Mouse (Mus musculus) neural tube, embryonic 12.5 days (tissue): Measurements from ENCODE around the gene Hjurp. TPM values are rescaled to one million over a fixed set of nuclear protein-coding genes. Genes with fewer than 3 reads are reported as not detected.

ENCODE experiments used
- ATAC-seq: fragments of 200-750 bp; cut with Nextera tagmentation; 2 replicates; pipeline ENCODE4 v1.8.0; 2017; ENCODE audit warnings: low read depth, mild to moderate bottlenecking, moderate TSS enrichment, moderate library complexity; ENCODE audit not compliant: low FRiP score
- H3K27ac ChIP-seq: fragments of 300-500 bp; sonication (generic); 2 replicates; pipeline ENCODE4 v1.5.1; 2016
- H3K27me3 ChIP-seq: fragments of 300-500 bp; sonication (generic); replicated peaks from 2 replicates; pipeline ENCODE4 v1.6.1; 2016; ENCODE audit warnings: mild to moderate bottlenecking
- H3K36me3 ChIP-seq: fragments of 300-500 bp; sonication (generic); 2 replicates; pipeline ENCODE4 v1.6.1; 2016; ENCODE audit warnings: mild to moderate bottlenecking
- H3K4me1 ChIP-seq: fragments of 300-500 bp; sonication (generic); 2 replicates; pipeline ENCODE4 v1.6.1; 2016
- H3K4me2 ChIP-seq: fragments of 300-500 bp; sonication (generic); replicated peaks from 2 replicates; pipeline ENCODE4 v1.6.1; 2016; ENCODE audit warnings: mild to moderate bottlenecking
- H3K4me3 ChIP-seq: fragments of 300-500 bp; sonication (generic); 2 replicates; pipeline ENCODE4 v1.5.1; 2016
- H3K9ac ChIP-seq: fragments of 300-500 bp; sonication (generic); 2 replicates; pipeline ENCODE4 v1.6.1; 2016; ENCODE audit warnings: mild to moderate bottlenecking
- H3K9me3 ChIP-seq: fragments of 300-500 bp; sonication (generic); 2 replicates; pipeline ENCODE4 v1.6.1; 2016; ENCODE audit warnings: mild to moderate bottlenecking
- WGBS: fragments of 180-500 bp; shearing (Covaris S2); methylation state at CpG from one replicate; pipeline ENCODE4 v1.1.7; 2016; 5-methylcytosine and 5-hydroxymethylcytosine counted together
- polyA plus RNA-seq: library from polyadenylated mRNA; unstranded; fragments of >200 nt; fragmentation: Nextera tagmentation; extraction: Ambion mirVana; gene quantifications from 2 replicates; pipeline ENCODE4 v1.2.1, GENCODE M21; 2016

Hjurp gene
- polyA plus RNA-seq, 1 experiment from 2014 or later, result 135 TPM

DNA sequence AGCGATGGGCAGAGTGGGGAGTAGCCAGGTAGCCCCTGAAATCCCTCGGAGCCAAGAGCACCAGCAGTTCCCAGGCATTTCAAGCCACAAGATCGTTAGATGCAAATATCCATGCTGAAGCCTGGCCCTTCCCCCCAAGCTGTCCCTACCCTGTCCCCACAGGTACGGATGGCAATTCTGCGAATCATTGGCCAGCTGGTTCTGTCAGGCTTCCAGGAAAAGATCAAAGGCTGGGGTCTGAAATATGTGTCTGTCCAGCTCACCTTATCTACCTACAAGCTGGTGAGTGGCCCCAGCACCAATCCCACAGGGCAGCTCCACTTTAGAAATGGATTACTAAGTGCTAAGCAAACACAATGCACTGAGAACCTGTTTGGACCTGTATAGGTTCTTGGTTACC, 40.1 kb downstream of the Hjurp start:
- H3K27ac ChIP-seq, result no peak overlapping the region
- no peaks in the 10 kb centered on the region for H3K4me1 ChIP-seq
- H3K27me3 ChIP-seq, result no peaks in the 10 kb centered on the region
- ATAC-seq, result no peak
- 81% methylated on average over 5 of the region's 5 CpGs for WGBS
- no peak overlapping the region for H3K9ac ChIP-seq
- H3K36me3 ChIP-seq, result no peaks in the 10 kb centered on the region
- H3K9me3 ChIP-seq, result peaks cover 95% of the 10 kb centered on the region
- no peak overlapping the region for H3K4me2 ChIP-seq
- no peak overlapping the region for H3K4me3 ChIP-seq

DNA sequence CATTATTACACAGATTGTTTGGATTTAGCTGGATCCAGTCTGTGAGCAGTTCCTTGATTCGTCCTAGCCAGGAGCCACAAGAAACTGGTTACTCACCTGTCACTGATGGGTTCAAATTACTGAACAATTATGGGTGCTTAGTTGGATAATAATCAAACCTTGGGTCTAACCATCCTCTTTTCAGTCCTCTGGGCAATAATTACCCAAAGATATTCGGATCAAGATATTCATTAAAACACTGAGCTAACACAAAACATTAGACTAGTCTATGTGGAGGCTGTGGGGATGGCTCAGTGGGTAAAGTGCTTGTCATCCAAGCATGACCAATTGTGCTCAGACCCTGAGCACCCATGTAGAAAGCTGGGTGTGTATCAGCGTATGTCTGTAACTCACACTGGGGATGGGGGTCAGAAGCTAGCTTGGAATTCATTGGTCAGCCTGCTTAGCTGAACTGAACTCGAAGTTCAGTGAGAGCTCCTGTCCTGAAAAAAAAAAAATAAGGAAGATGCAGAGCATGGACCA, 41.5 kb downstream of the Hjurp start:
- no peak for ATAC-seq
- WGBS, result 69% methylated on average over 4 of the region's 4 CpGs
- no peaks in the 10 kb centered on the region for H3K36me3 ChIP-seq
- H3K9ac ChIP-seq, result no peak overlapping the region
- H3K9me3 ChIP-seq, result peaks cover 97% of the 10 kb centered on the region
- no peaks in the 10 kb centered on the region for H3K27me3 ChIP-seq
- H3K4me2 ChIP-seq, result no peak overlapping the region
- no peaks in the 10 kb centered on the region for H3K4me1 ChIP-seq
- H3K4me3 ChIP-seq, result no peak overlapping the region
- H3K27ac ChIP-seq, result no peak overlapping the region

DNA sequence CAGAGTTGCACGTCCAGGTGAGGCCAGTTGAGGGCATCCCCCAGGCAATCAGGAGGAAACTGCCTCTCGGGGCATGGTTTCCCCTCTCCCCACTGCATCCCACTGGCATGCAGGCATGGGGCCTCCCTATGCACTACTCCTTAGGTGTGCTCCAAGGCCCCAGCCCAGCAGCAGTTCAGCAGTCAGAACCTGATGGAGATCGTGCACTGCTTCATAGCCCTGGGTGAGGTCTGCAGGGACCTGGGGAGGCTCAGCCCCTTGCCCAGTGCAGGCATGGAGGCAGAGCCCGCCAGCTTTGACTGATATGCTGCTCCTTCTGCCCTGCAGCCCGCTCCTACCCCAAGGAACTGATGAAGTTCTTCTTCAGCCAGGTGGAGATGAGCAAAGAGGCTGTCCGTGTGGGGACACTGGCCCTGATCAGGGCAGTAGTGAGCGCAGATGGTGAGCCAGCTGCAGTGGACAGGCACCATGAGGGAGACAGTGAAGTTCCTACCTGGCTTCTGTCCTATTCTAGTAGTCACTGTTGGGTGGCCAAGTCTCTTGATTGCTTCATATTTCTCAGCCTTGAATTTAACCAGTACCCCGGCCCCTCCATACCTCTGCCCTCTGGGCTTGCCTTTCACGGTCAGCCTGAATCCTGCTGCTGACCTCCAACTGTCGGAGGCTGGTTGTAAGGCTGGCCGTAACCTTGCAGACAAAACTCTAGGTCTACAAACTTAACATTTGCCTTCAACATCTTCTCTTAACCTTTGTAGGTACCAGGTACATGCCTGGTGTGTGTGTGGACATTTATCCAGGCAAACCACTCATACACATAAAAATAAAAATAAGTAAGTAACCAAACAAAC, 42.2 kb downstream of the Hjurp start:
- Histone ChIP-seq H3K9me3 (peaks cover 97% of the 10 kb centered on the region), H3K4me3 (no peak overlapping the region), H3K36me3 (no peaks in the 10 kb centered on the region), H3K27ac (no peak overlapping the region), H3K4me2 (no peak overlapping the region), H3K9ac (no peak overlapping the region), H3K4me1 (no peaks in the 10 kb centered on the region), H3K27me3 (no peaks in the 10 kb centered on the region)
- 63% methylated on average over 11 of the region's 11 CpGs for WGBS
- ATAC-seq, result no peak

DNA sequence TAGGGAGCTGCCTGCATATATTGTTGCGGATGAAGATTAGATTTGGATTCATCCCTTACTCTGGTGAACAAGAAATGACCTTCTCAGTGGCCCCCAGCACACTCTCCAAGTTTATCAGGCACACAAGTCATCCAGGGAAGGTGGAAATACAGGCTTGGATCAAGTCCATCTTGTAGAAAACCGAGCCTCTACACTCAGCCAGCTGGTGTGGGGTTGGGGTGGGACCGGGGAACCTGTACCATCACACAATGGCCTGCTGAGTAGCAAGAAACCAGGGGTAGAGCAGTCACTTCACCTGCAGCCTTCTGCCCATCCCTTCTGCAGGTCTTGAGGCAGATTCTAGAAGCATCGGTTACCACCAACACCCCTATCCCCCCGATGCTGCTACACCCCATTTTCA, 42.8 kb downstream of the Hjurp start:
- H3K27ac ChIP-seq, result no peak overlapping the region
- no peaks in the 10 kb centered on the region for H3K4me1 ChIP-seq
- WGBS, result 44% methylated on average over 5 of the region's 5 CpGs
- no peak overlapping the region for H3K4me3 ChIP-seq
- no peaks in the 10 kb centered on the region for H3K36me3 ChIP-seq
- no peak for ATAC-seq
- H3K27me3 ChIP-seq, result no peaks in the 10 kb centered on the region
- H3K4me2 ChIP-seq, result no peak overlapping the region
- H3K9ac ChIP-seq, result no peak overlapping the region
- H3K9me3 ChIP-seq, result peaks cover 97% of the 10 kb centered on the region

DNA sequence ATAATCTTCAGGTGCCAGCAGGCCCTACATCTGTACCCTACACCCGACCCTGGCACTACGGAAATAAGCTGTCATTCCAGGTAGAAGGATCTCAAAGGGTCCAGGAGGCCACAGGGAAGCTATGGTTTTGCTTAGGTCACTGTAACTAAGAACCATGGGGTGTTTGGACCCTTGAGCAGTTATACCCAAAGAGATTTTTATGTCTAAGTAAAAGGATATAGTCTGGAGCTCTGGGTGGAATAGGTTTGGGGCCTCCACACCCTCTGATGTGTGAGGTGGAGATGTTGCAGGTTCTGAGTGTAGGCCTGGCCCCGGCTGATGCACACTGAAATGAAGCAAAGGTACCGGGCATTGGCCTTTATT, 43.2 kb downstream of the Hjurp start:
- Histone ChIP-seq H3K36me3 (no peaks in the 10 kb centered on the region), H3K4me1 (no peaks in the 10 kb centered on the region), H3K4me2 (no peak overlapping the region), H3K27ac (no peak overlapping the region), H3K9ac (no peak overlapping the region), H3K4me3 (no peak overlapping the region), H3K27me3 (no peaks in the 10 kb centered on the region), H3K9me3 (peaks cover 97% of the 10 kb centered on the region)
- WGBS, result 68% methylated on average over 4 of the region's 4 CpGs
- ATAC-seq, result no peak

DNA sequence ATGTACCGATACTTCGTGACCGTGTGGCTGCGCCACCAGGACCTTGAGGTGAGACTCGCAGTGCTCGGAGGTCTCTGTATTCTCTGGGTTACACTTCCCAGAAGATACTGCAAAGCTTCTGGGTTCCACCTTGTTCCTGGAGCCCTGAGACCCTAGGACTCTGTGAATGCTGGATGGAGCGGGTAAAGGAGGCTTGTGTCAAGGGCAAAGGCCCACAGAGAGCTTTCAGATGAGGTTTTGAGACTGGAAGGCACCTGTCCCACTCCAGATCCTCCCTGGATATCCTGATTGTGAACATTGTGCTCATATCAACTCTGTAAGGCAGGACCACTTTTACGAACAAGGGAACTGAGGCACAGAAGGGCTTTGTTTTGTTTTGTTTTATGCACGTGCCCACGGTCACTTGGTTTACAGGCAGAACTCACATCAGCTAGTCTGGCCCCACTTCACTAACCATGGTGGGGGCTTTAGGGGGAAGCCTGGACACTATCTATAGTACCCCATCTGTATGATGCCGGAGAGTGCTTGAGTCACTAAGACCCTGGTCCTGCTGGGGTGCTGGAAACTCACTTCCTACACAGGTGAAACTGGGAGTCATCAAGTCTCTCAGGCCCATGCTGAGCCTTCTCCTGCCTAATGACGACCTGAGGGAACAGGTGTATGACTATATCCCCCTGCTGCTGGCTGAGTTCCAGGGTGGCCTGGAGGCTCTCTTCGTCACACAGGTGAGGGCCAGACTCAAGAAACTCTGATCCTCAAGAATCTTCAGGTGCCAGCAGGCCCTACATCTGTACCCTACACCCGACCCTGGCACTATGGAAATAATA, 43.8 kb downstream of the Hjurp start:
- Histone ChIP-seq H3K27me3 (no peaks in the 10 kb centered on the region), H3K4me1 (no peaks in the 10 kb centered on the region), H3K9me3 (peaks cover 97% of the 10 kb centered on the region), H3K4me2 (no peak overlapping the region), H3K36me3 (no peaks in the 10 kb centered on the region), H3K9ac (no peak overlapping the region), H3K27ac (no peak overlapping the region), H3K4me3 (no peak overlapping the region)
- 71% methylated on average over 14 of the region's 14 CpGs for WGBS
- ATAC-seq, result no peak

DNA sequence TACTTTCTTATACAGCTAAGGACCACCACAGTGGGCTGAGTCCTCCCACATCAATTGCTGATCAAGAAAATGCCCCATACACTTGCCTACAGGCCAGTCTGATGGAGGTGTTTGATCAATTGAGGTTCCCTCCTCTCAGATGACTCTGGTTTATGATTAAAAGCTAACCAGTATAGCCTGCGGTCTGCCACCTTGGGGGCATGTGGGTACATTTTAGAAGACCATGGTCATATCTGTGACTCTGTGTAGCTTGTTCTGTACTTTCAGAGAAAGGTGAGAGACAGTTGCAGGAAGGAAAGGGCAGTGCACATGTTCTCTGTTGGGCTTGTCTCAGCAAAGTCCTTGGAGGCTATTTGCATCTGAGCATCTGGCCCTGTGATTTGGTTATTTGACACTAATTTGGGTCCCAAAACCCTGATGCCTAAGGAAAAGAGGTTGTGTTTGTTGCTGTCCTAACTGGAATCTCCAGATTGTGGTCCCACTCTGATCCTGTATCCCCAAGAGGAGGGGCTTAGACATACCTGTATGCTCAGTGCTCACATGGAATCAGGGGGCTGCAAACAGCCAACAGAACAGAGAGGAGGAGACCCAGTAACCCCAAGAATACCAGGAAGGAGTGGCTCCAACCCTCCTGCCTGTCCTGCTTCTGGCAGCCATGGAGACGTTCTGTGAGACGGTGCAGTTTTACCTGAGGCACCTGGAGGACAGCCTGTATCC, 44.6 kb downstream of the Hjurp start:
- Histone ChIP-seq H3K9me3 (peaks cover 97% of the 10 kb centered on the region), H3K27ac (no peak overlapping the region), H3K36me3 (no peaks in the 10 kb centered on the region), H3K9ac (no peak overlapping the region), H3K4me2 (no peak overlapping the region), H3K4me1 (no peaks in the 10 kb centered on the region), H3K27me3 (no peaks in the 10 kb centered on the region), H3K4me3 (no peak overlapping the region)
- no peak for ATAC-seq
- 54% methylated on average over 3 of the region's 3 CpGs for WGBS

DNA sequence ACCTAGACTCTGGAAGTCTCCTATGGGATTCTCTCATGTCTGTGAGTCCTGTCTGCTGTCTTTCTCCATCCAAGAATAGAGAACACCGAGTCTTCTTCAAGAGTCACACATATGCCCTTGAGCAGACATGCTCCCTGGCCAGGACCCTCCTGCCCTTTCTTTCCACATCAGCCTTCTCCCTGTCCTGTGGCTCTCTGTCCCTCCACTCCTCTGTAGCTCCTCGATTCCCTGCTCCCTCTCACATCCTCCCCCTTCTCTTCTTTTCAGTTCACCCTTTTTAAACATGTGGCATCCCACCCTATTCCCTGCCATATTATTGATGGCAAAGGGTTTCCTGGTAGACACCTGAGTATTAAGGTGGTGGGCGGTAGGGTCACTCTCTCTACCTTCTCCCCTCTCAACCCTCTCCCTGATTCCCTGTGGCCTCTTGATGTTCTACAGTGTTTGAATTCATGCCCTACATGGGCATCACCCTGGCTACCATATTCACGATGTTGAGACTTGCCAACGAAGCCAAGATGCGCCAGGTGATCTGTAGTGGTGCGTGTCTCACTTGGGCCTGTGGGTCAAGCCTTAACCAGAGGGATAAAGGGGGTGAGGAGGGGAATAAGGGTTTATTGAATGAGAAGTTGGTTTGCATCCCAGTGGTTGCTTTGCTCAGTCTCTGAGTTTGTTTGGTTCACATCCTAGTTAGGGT, 45.5 kb downstream of the Hjurp start:
- Histone ChIP-seq H3K36me3 (no peaks in the 10 kb centered on the region), H3K4me1 (no peaks in the 10 kb centered on the region)
- 69% methylated on average over 7 of the region's 7 CpGs for WGBS

DNA sequence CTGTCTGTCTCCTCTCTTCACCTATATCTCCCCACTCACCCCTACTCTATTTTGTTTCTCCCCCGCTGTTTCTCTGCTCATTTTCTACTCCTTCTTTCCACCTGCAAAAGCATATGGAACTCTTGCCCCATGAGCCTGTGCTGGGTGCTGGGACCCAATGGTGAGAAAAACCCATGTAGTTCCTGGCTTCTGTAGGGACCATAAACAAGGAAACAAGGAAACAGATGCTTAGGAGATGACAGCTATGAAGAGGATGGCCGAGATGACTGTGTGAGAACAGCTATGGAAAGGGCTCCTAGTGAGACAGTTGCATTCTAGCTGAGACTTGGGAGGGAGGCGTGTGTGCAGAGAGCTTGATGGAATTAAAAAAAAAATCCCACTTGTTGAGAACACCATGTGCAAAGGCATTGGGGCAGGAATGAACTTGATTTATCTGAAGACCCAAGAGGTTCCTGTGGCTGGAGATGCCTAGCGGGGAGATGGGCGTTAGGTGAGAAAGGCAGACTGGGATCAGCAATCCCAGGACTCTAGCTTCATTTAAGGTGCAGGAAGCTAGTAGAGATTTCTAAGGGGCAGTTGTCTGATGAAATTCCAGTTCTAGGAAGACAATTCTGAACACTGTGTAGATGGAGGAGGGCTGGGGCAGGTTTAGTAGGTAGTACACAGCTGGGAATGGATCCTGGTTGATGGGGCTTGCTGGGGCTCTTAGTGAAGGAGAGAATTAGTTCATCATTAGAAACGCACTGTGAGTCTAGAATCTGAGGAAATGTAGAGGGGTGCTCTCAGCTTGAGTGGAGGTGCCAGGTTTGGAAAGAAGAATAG, 46.2 kb downstream of the Hjurp start:
- no peaks in the 10 kb centered on the region for H3K36me3 ChIP-seq
- H3K9ac ChIP-seq, result no peak overlapping the region
- no peak overlapping the region for H3K4me2 ChIP-seq
- no peaks in the 10 kb centered on the region for H3K27me3 ChIP-seq
- H3K9me3 ChIP-seq, result peaks cover 99% of the 10 kb centered on the region
- no peak overlapping the region for H3K27ac ChIP-seq
- H3K4me1 ChIP-seq, result no peaks in the 10 kb centered on the region
- no peak overlapping the region for H3K4me3 ChIP-seq
- ATAC-seq, result no peak
- 77% methylated on average over 6 of the region's 6 CpGs for WGBS

More for the DNA sequence above, 45.5 kb downstream of the Hjurp start:
- Histone ChIP-seq H3K9ac (no peak overlapping the region), H3K9me3 (peaks cover 97% of the 10 kb centered on the region), H3K27me3 (no peaks in the 10 kb centered on the region), H3K4me2 (no peak overlapping the region), H3K27ac (no peak overlapping the region), H3K4me3 (no peak overlapping the region)
- no peak for ATAC-seq

DNA sequence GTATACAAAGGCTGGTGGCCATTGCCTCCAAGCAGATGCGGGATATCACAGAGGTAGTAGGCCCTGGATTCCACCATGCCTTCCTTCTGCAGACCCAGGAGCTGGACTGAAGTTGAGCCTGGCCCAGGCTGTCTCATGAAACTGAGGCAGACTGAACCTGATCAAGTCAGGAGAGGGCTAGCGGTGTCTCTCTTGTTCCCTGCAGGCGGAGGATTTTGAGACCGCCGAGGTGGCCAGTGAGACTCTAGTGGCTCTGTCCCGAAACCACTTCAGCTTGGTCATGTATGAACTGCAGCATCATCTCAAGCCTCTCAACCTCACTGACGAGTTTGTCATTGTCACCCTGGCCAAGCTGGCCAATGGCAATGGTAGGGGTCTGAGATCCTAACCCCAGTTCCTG, 47.0 kb downstream of the Hjurp start:
- H3K4me1 ChIP-seq, result no peaks in the 10 kb centered on the region
- no peak overlapping the region for H3K27ac ChIP-seq
- H3K27me3 ChIP-seq, result no peaks in the 10 kb centered on the region
- 71% methylated on average over 7 of the region's 7 CpGs for WGBS
- no peak overlapping the region for H3K4me3 ChIP-seq
- ATAC-seq, result no peak
- no peak overlapping the region for H3K9ac ChIP-seq
- peaks cover 98% of the 10 kb centered on the region for H3K9me3 ChIP-seq
- H3K36me3 ChIP-seq, result no peaks in the 10 kb centered on the region
- no peak overlapping the region for H3K4me2 ChIP-seq

DNA sequence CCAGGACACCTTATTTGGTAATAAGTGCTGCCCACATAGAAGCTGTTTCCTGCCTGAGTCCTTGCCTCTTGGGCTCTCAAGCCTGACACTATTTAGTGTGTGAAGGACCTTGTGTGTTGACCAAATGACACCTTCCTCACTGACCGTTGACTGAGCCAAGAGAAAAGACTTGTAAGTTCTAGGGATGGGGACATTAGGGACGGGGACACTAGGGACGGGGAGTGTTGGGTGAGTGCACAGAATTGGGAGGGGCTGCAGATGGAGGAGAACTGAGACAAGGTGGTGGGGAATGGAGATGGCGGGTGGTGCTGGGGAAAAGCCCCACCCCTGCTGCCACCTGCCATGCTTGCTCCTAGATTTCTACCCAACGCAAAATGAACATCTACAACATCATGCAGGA, 47.4 kb downstream of the Hjurp start:
- Histone ChIP-seq H3K36me3 (no peaks in the 10 kb centered on the region), H3K4me3 (no peak overlapping the region), H3K4me1 (no peaks in the 10 kb centered on the region), H3K9me3 (peaks cover 96% of the 10 kb centered on the region), H3K9ac (no peak overlapping the region), H3K27ac (no peak overlapping the region), H3K27me3 (no peaks in the 10 kb centered on the region), H3K4me2 (no peak overlapping the region)
- no peak for ATAC-seq
- WGBS, result 87% methylated on average over 5 of the region's 5 CpGs
